Mouse (Mus musculus) liver, embryonic 12.5 days (tissue): ENCODE results near the gene Mettl13. TPM values are rescaled to one million over a fixed set of nuclear protein-coding genes. Genes with fewer than 3 reads are reported as not detected.

Source experiments
- ATAC-seq: fragments of 200-750 bp; cut with Nextera tagmentation; 2 replicates; pipeline ENCODE4 v1.8.0; 2017; ENCODE audit warnings: moderate number of reproducible peaks, mild to moderate bottlenecking, moderate library complexity
- H3K27ac ChIP-seq: fragments of 300-500 bp; sonication (generic); 2 replicates; pipeline ENCODE4 v1.5.1; 2016; ENCODE audit warnings: mild to moderate bottlenecking
- H3K27me3 ChIP-seq: fragments of 300-500 bp; sonication (generic); replicated peaks from 2 replicates; pipeline ENCODE4 v1.6.1; 2016; ENCODE audit warnings: mild to moderate bottlenecking, moderate library complexity
- H3K36me3 ChIP-seq: fragments of 300-500 bp; sonication (generic); 2 replicates; pipeline ENCODE4 v1.6.1; 2016; ENCODE audit warnings: mild to moderate bottlenecking, moderate library complexity
- H3K4me1 ChIP-seq: fragments of 300-500 bp; sonication (generic); 2 replicates; pipeline ENCODE4 v1.6.1; 2016
- H3K4me2 ChIP-seq: fragments of 300-500 bp; sonication (generic); 2 replicates; pipeline ENCODE4 v1.6.1; 2016; ENCODE audit warnings: mild to moderate bottlenecking, moderate library complexity
- H3K4me3 ChIP-seq: fragments of 300-500 bp; sonication (generic); 2 replicates; pipeline ENCODE4 v1.5.1; 2016; ENCODE audit warnings: mild to moderate bottlenecking, moderate library complexity
- H3K9ac ChIP-seq: fragments of 300-500 bp; sonication (generic); 2 replicates; pipeline ENCODE4 v1.6.1; 2016; ENCODE audit warnings: mild to moderate bottlenecking, moderate library complexity
- H3K9me3 ChIP-seq: fragments of 300-500 bp; sonication (generic); replicated peaks from 2 replicates; pipeline ENCODE4 v1.6.1; 2016; ENCODE audit warnings: mild to moderate bottlenecking, moderate library complexity
- WGBS: fragments of 180-500 bp; shearing (Covaris S2); methylation state at CpG from one replicate; pipeline ENCODE4 v1.1.7; 2016; ENCODE audit not compliant: insufficient replicate concordance; 5-methylcytosine and 5-hydroxymethylcytosine counted together
- polyA plus RNA-seq: library from polyadenylated mRNA; unstranded; fragments of >200 nt; fragmentation: Nextera tagmentation; extraction: Ambion mirVana; gene quantifications from 2 replicates; pipeline ENCODE4 v1.2.1, GENCODE M21; 2016

The Mettl13 gene
- polyA plus RNA-seq, 1 experiment from 2014 or later: 22.7 TPM

DNA sequence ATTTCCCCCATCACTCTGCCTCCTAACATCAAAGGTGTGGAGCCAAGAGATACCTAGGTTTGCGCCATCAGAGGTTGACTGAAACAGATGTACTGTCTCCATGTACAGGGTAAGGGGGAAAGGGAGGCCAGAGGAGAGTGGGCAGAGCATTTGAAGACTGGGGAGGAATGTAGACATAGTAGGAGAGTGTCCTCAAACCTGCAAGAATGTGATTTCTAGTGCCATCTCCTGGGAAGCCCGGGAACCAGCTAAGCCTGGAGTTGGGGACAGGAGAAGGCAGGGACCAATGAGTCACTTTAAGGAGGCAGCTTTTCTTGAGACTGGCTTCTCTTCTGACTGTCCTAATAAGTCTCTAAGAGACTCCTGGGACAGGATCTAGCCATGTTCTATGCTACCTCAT is 18.7 kb downstream of the Mettl13 start:
- WGBS: 50% methylated on average over 2 of the region's 2 CpGs

DNA sequence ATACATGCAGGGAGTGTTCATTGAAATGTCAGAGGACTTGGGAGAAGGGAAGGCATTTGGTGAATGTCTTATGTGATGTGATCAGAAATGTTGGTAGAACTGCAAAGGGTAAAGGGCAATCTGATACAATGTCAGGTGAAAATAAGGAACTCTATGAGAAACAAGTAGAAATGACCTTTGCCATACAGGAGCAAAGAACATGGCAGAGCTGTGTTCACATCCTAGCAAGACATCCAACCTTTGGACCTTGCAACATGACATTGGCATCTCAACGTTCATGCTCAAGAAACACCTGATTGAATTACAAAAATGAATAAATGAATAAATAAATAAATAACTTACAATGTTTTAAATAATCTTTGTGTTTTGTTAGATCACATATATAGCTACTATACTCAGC is 33.2 kb downstream of the Mettl13 start:
- Histone ChIP-seq H3K4me2 (no peak overlapping the region), H3K4me3 (no peak overlapping the region), H3K27ac (no peak overlapping the region), H3K36me3 (no peaks in the 10 kb centered on the region), H3K27me3 (no peaks in the 10 kb centered on the region), H3K4me1 (peaks cover 4% of the 10 kb centered on the region; the same call in 1 of the 2 replicates), H3K9me3 (no peaks in the 10 kb centered on the region), H3K9ac (no peak overlapping the region)
- WGBS: 68% methylated on average over 1 of the region's 1 CpGs
- ATAC-seq: no peak

More for the DNA sequence above, 18.7 kb downstream of the Mettl13 start:
- H3K9me3 ChIP-seq: no peaks in the 10 kb centered on the region
- no peak overlapping the region for H3K4me3 ChIP-seq
- H3K27me3 ChIP-seq: no peaks in the 10 kb centered on the region
- H3K36me3 ChIP-seq: peaks cover 26% of the 10 kb centered on the region
- ATAC-seq: no peak
- no peak overlapping the region for H3K27ac ChIP-seq
- no peaks in the 10 kb centered on the region for H3K4me1 ChIP-seq
- H3K9ac ChIP-seq: no peak overlapping the region
- H3K4me2 ChIP-seq: no peak overlapping the region

DNA sequence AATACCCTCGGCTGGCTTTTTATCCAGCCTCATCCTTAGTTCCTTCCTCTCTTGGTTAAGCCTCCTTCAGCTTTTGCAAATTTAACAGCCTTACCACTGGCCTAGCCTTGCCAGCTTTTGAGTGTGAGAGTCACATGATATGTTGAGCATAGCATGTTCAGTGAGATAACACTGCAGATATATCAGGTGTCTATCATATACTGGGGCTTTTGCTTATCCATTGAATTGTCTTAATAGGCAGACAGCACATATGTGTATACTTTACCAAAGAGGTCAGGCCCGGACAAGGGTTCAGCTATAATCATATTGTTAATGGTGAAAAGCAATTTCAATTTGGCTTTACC is 38.4 kb downstream of the Mettl13 start:
- peak; percentile 80 for ATAC-seq
- H3K4me2 ChIP-seq: peak overlapping the region; percentile 26
- no peak overlapping the region for H3K27ac ChIP-seq
- no peaks in the 10 kb centered on the region for H3K36me3 ChIP-seq
- H3K9ac ChIP-seq: no peak overlapping the region
- peaks cover 14% of the 10 kb centered on the region for H3K4me1 ChIP-seq
- H3K4me3 ChIP-seq: no peak overlapping the region
- H3K27me3 ChIP-seq: no peaks in the 10 kb centered on the region
- H3K9me3 ChIP-seq: no peaks in the 10 kb centered on the region
- WGBS: 31% methylated on average over 2 of the region's 2 CpGs

DNA sequence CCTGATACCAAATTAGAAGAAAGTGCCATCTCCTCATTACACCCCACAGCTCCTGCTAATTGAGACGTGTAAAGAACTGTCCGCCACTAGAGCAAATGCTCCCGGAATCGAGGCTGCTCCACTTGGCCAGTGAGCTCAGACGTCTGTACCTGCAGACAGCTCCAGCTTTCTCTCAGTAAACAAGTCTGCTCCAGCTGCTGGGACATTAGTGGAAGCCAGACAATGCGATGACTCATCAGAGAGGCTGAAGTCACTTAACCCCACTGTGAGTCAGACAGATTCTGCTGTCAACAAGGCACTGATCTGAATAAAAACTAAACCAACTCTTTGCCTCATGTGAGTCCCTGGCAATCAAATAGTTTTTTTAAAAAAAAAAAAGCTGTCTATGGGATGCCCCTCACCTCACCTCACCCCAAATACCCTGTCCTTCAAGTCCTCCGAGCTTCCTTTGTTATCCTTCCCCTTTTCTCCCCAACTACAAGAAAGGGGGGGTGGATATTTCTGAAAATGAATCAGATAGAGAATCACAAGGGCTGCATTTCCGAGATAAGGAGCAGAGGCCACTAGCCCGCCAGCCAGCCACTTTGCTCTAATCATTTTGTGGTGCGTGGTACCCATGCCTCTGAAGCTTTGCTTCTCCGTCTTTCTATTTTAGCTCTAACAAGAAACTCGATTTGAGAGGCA is 38.9 kb downstream of the Mettl13 start:
- Histone ChIP-seq H3K9ac (no peak overlapping the region), H3K27me3 (no peaks in the 10 kb centered on the region), H3K36me3 (no peaks in the 10 kb centered on the region), H3K4me1 (peaks cover 14% of the 10 kb centered on the region), H3K4me3 (no peak overlapping the region), H3K9me3 (no peaks in the 10 kb centered on the region), H3K4me2 (peak overlapping the region; percentile 26), H3K27ac (no peak overlapping the region)
- peak; percentile 70 for ATAC-seq
- 17% methylated on average over 12 of the region's 12 CpGs for WGBS

DNA sequence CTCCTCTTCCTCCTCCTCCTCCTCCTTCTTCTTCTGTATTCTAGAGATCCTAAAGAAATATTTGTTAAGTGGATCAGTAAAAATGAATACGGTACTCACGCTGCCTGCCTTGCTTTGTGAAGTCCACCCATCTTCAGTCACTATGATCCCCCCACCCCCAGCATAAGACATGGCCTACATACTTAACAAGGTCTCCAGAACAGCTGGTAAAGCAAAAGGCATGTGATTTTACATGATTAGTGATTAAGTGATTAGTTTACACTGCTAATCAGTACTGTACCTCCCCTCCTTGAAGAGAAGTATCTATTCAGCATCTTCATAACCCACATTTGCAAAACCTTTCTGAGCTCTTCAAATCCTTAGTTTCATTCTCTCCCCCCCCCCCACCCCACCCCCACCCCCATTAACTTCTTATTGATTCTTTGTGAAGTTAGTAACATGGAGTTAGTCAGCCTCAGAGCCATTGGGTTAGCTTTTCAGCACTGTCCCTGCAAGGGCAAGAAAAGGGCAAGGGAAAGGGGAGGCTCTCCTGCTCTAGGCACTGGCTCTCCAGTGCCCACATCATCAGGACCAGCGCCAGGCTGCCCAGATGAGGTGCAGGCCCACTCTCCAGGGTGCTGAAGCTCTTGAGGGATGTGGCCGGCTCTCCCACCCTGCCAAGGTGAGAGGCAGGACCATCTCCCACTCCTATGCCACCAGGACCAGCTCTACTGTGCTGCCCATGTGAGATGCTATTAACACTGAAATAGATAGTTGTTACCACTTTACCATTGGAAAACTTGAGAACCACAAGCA is 39.9 kb downstream of the Mettl13 start:
- 83% methylated on average over 4 of the region's 4 CpGs for WGBS
- H3K4me3 ChIP-seq: no peak overlapping the region
- no peak overlapping the region for H3K4me2 ChIP-seq
- H3K27me3 ChIP-seq: no peaks in the 10 kb centered on the region
- H3K9ac ChIP-seq: no peak overlapping the region
- H3K4me1 ChIP-seq: peaks cover 14% of the 10 kb centered on the region
- H3K36me3 ChIP-seq: no peaks in the 10 kb centered on the region
- H3K27ac ChIP-seq: no peak overlapping the region
- no peak for ATAC-seq
- no peaks in the 10 kb centered on the region for H3K9me3 ChIP-seq

DNA sequence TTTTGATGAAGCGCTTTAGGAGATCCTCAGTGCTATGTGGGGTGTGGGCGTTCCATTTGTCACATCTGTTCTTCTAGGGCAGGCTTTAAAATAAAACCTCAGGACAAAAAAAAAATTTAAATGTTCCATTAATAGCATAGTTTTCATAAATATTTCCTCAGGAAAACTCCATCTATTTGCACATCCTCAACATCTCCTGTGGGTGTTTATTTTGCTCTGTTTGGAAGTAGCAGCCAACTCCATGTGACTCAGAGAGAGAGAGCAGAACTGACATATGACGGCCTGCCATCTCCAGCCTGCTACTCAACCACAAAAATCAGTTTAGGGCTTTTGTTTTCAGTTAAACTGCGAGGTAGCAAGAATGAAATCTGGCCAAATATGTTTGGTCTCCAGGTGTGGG is 41.8 kb downstream of the Mettl13 start:
- no peak overlapping the region for H3K4me3 ChIP-seq
- WGBS: 56% methylated on average over 4 of the region's 4 CpGs
- no peak overlapping the region for H3K4me2 ChIP-seq
- no peaks in the 10 kb centered on the region for H3K27me3 ChIP-seq
- H3K36me3 ChIP-seq: no peaks in the 10 kb centered on the region
- H3K9me3 ChIP-seq: no peaks in the 10 kb centered on the region
- H3K9ac ChIP-seq: no peak overlapping the region
- peaks cover 14% of the 10 kb centered on the region for H3K4me1 ChIP-seq
- ATAC-seq: no peak
- no peak overlapping the region for H3K27ac ChIP-seq

DNA sequence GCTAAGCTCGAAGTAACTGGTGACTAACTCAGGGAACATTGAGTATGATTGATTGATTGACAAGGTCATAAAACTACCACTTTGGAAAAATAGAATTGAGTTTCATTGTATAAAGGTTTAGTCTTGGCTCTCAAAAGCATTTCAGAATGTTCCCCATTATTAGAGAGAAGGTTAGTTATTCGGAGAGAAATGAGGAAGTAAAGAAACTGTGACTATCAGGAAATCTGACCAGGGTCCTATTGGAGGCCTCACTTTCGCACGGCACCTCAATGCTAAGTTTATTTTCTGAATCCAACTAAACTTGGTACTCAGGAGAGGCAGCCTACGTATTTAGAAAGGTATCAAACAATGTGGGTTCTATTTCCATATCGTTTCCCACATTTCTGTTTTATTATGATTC is 42.7 kb downstream of the Mettl13 start:
- Histone ChIP-seq H3K36me3 (no peaks in the 10 kb centered on the region), H3K9me3 (no peaks in the 10 kb centered on the region), H3K4me3 (no peak overlapping the region), H3K27ac (no peak overlapping the region), H3K9ac (no peak overlapping the region), H3K4me1 (peaks cover 14% of the 10 kb centered on the region), H3K4me2 (no peak overlapping the region), H3K27me3 (no peaks in the 10 kb centered on the region)
- 40% methylated on average over 6 of the region's 6 CpGs for WGBS
- ATAC-seq: no peak

Other genes with a start within 250 kb of the Mettl13 start
- 1.1 and 1.6 TPM in 2 replicates for gene Dnm3, start 70.5 kb downstream of the Mettl13 start, polyA plus RNA-seq
- gene Vamp4, start 22.0 kb upstream of the Mettl13 start, polyA plus RNA-seq: 19.6 and 19.7 TPM in 2 replicates
- not detected in 2 replicates for gene Myoc, start 90.6 kb upstream of the Mettl13 start, polyA plus RNA-seq
- not detected in 2 replicates for gene Myocos, start 109.7 kb upstream of the Mettl13 start, polyA plus RNA-seq
- 63.0 and 68.1 TPM in 2 replicates for gene Prrc2c, start 192.0 kb upstream of the Mettl13 start, polyA plus RNA-seq